Mouse (Mus musculus) MEL (cell line): Measurements from ENCODE around the gene Pip5k1c. TPM values are rescaled to one million over a fixed set of nuclear protein-coding genes. Genes with fewer than 3 reads are reported as not detected.

ENCODE experiments used
- DNase-seq: peaks from one replicate; pipeline ENCODE4 v3.0.0; 2011; ENCODE audit warnings: low read depth, low spot score
- H3K27ac ChIP-seq: 2 replicates; pipeline ENCODE4 v1.5.1; 2012; ENCODE audit warnings: low read depth, mild to moderate bottlenecking, control low read depth, low read length, moderate library complexity; ENCODE audit not compliant: control insufficient read depth
- H3K27me3 ChIP-seq, 2 experiments: fragments of 150-350 bp in 1 of 2; sonication (generic) in 1 of 2; 2 replicates each; pipeline ENCODE4 v1.6.1; 2012; ENCODE audit warnings: low read length in 2 of 2, mild to moderate bottlenecking in 2 of 2, improper control_type of control experiment in 1 of 2, moderate library complexity in 1 of 2; ENCODE audit not compliant: insufficient read depth in 2 of 2, control insufficient read depth in 1 of 2
- H3K36me3 ChIP-seq, 2 experiments: 2 replicates each; pipeline ENCODE4 v1.6.1; 2012 to 2014; ENCODE audit warnings: low read length in 2 of 2, improper control_type of control experiment in 1 of 2, inconsistent platforms in 1 of 2, mild to moderate bottlenecking in 1 of 2; ENCODE audit not compliant: insufficient read depth in 2 of 2, control insufficient read depth in 1 of 2
- H3K4me1 ChIP-seq, 2 experiments: fragments of 150-350 bp in 1 of 2; sonication (generic) in 1 of 2; 2 replicates each; pipeline ENCODE4 v1.6.1; 2012; ENCODE audit warnings: low read length in 2 of 2, improper control_type of control experiment in 1 of 2, mild to moderate bottlenecking in 1 of 2; ENCODE audit not compliant: insufficient read depth in 2 of 2, control insufficient read depth in 1 of 2
- H3K4me3 ChIP-seq, 2 experiments: fragments of 150-350 bp in 1 of 2; sonication (generic) in 1 of 2; 2 replicates each; pipeline ENCODE4 v1.5.1; 2012; ENCODE audit warnings: low read depth in 2 of 2, low read length in 2 of 2, mild to moderate bottlenecking in 2 of 2, moderate library complexity in 2 of 2, control low read depth in 1 of 2, improper control_type of control experiment in 1 of 2; ENCODE audit not compliant: control insufficient read depth in 1 of 2, insufficient read depth in 1 of 2
- H3K79me2 ChIP-seq: 2 replicates; pipeline ENCODE4 v1.6.1; 2012; ENCODE audit warnings: mild to moderate bottlenecking, low read length, moderate library complexity; ENCODE audit not compliant: control insufficient read depth, poor library complexity, insufficient read depth
- H3K9ac ChIP-seq: 2 replicates; pipeline ENCODE4 v1.6.1; 2012; ENCODE audit warnings: low read depth, mild to moderate bottlenecking, control low read depth, low read length, moderate library complexity; ENCODE audit not compliant: control insufficient read depth, poor library complexity, severe bottlenecking
- H3K9me3 ChIP-seq: fragments of 150-350 bp; sonication (generic); replicated peaks from 2 replicates; pipeline ENCODE4 v1.6.1; 2012; ENCODE audit warnings: mild to moderate bottlenecking, low read length, improper control_type of control experiment, moderate library complexity; ENCODE audit not compliant: insufficient read depth
- CHD1 ChIP-seq: IDR thresholded peaks from 2 replicates; pipeline ENCODE4 v1.6.1; 2012; ENCODE audit warnings: low read depth, mild to moderate bottlenecking, inconsistent platforms, low read length, improper control_type of control experiment
- ETS1 ChIP-seq: IDR thresholded peaks from 2 replicates; pipeline ENCODE4 v1.6.1; 2012; ENCODE audit warnings: low read depth, mild to moderate bottlenecking, inconsistent platforms, low read length, improper control_type of control experiment, moderate library complexity
- JUND ChIP-seq: IDR thresholded peaks from 2 replicates; pipeline ENCODE4 v1.6.1; 2011; ENCODE audit warnings: low read depth, mild to moderate bottlenecking, improper control_type of control experiment, low read length
- MYB ChIP-seq: IDR thresholded peaks from 2 replicates; pipeline ENCODE4 v1.6.1; 2011; ENCODE audit warnings: mild to moderate bottlenecking, low read depth, low read length, improper control_type of control experiment
- NRF1 ChIP-seq: IDR thresholded peaks from 2 replicates; pipeline ENCODE4 v1.6.1; 2014; ENCODE audit warnings: low read depth, mild to moderate bottlenecking, inconsistent platforms, low read length, improper control_type of control experiment, moderate library complexity; ENCODE audit not compliant: poor library complexity, insufficient read depth, severe bottlenecking
- RAD21 ChIP-seq: IDR thresholded peaks from 2 replicates; pipeline ENCODE4 v1.6.1; 2011; ENCODE audit warnings: mild to moderate bottlenecking, low read depth, low read length, improper control_type of control experiment
- TCF12 ChIP-seq: IDR thresholded peaks from 2 replicates; pipeline ENCODE4 v1.6.1; 2014; ENCODE audit warnings: low read depth, mild to moderate bottlenecking, inconsistent platforms, low read length, improper control_type of control experiment, moderate library complexity
- USF1 ChIP-seq: IDR thresholded peaks from 2 replicates; pipeline ENCODE4 v1.6.1; 2014; ENCODE audit warnings: low read depth, mild to moderate bottlenecking, inconsistent platforms, low read length, improper control_type of control experiment, moderate library complexity
- USF2 ChIP-seq, 2 experiments: IDR thresholded peaks; 2 replicates each; pipeline ENCODE4 v1.6.1; 2011 to 2012; ENCODE audit warnings: improper control_type of control experiment in 2 of 2, low read length in 2 of 2, borderline replicate concordance in 1 of 2, inconsistent platforms in 1 of 2, low read depth in 1 of 2, mild to moderate bottlenecking in 1 of 2; ENCODE audit not compliant: insufficient read depth in 1 of 2
- polyA plus RNA-seq, 2 experiments: library from polyadenylated mRNA; stranded (reverse) in 1 of 2; unstranded in 1 of 2; fragments of >175 nt in 1 of 2; fragments of >200 nt in 1 of 2; gene quantifications; 2 replicates each; pipeline versions ENCODE4 v1.2.1 to v1.2.4; 2012; ENCODE audit warnings: low replicate concordance in 2 of 2, low read depth in 1 of 2; ENCODE audit not compliant: insufficient read length in 2 of 2, insufficient read depth in 1 of 2, missing spikeins in 1 of 2
- total RNA-seq: library from RNA; depleted of rRNA; stranded (reverse); fragments of 300-350 nt; gene quantifications from 2 replicates; pipeline ENCODE4 v1.2.3, GENCODE M21; 2012

The Pip5k1c gene
- total and polyA plus RNA-seq, 3 experiments: 14.4 to 40.5 TPM; not detected in 1

GRCm38 (mm10) chr10:81249442-81249841, 43.3 kb upstream of the Pip5k1c start:
- no peaks in the 10 kb centered on the region for H3K9me3 ChIP-seq
- no peak for DNase-seq
- H3K9ac ChIP-seq: no peak overlapping the region
- no peaks in the 10 kb centered on the region for H3K27me3 ChIP-seq
- H3K36me3 ChIP-seq: peaks cover 0 to 2% of the 10 kb centered on the region in 2 experiments; a peak in 1 of 4 replicates
- H3K4me3 ChIP-seq: no peak overlapping the region
- TF ChIP-seq TCF12 (no peak), USF1 (no peak), JUND (no peak)
- no peaks in the 10 kb centered on the region for H3K79me2 ChIP-seq
- peaks cover 0 to 7% of the 10 kb centered on the region in 2 experiments; a peak in 2 of 4 replicates for H3K4me1 ChIP-seq
- no peak overlapping the region for H3K27ac ChIP-seq

DNA sequence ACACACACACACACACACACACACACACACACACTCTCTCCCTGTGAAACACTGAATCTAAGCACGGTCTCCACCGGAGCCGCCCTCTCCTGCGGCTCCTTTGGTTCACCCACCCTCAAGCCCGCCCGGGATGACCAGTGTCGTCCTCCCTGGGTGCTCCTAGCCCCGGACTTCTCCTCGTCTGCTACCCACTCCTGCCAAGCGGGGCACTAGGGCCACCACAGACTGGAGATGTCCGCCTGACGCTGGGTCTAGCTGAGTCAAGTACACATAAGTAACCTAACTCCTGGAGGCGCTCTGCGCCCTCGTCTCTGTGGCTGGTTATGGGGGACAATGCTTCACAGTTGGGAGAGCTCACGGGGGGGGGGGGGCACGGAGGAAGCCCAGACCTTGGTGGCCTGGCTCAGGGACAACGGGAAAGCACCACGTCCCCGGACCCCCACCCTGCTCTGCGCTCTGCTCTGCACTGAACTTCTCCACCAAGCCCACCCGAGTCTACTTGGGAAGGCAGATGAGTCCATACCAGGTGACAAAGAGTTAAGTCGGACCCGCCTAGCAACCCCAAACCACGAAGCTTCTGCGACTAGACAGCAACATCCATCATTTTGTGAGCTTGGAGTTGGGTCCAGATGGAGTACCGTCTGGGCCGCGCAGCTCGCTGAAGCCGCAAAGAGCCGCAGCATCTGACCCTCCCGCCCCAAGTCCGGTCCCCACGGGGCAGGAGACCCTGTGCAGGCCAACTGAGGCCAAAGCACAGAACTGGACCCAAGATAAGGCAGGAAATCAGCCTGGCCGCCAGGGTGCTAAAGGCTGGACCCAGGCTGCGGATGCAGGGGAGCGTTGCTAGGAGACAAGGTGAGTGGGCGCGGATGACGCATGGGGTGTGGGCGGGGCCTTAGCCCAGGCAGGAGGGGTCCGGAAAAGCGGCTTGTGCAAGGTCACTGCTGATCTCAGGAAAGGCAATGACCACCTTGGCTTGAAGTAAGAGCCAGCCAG, 40.0 kb upstream of the Pip5k1c start, which contains the start of gene Matk:
Matk (plus strand) TSS at position 512 of the 996 bp plus-strand sequence.
- Histone ChIP-seq H3K4me3 (no peak within 1 kb of the TSS), H3K27me3 (no peaks in the 10 kb centered on the region), H3K79me2 (no peaks in the 10 kb centered on the region), H3K9ac (no peak within 1 kb of the TSS), H3K9me3 (no peaks in the 10 kb centered on the region), H3K36me3 (no peaks in the 10 kb centered on the region), H3K27ac (no peak within 1 kb of the TSS), H3K4me1 (no peaks in the 10 kb centered on the region)
- DNase-seq: no peak
- no peak for TF ChIP-seq TCF12

GRCm38 (mm10) chr10:81254886-81255285, 37.9 kb upstream of the Pip5k1c start:
- no peak overlapping the region for H3K9ac ChIP-seq
- no peak overlapping the region for H3K4me3 ChIP-seq
- no peaks in the 10 kb centered on the region for H3K27me3 ChIP-seq
- H3K36me3 ChIP-seq: no peaks in the 10 kb centered on the region
- no peak for TF ChIP-seq NRF1
- no peak for TF ChIP-seq MYB
- TF ChIP-seq ETS1: no peak
- no peak for TF ChIP-seq USF1
- no peak for TF ChIP-seq RAD21
- no peak for TF ChIP-seq CHD1
- TF ChIP-seq USF2 (IDR thresholded peaks at IDR 0.05; ENCODE audit: borderline replicate concordance in 1 of 2, insufficient read depth in 1 of 2, low read depth in 1 of 2, low read length in 2 of 2): no peak
- H3K4me1 ChIP-seq: no peaks in the 10 kb centered on the region
- H3K79me2 ChIP-seq: no peaks in the 10 kb centered on the region
- no peak overlapping the region for H3K27ac ChIP-seq
- no peaks in the 10 kb centered on the region for H3K9me3 ChIP-seq
- no peak for DNase-seq
